Mouse (Mus musculus) embryonic fibroblast, embryonic 13.5 days (primary cell): Measurements from ENCODE around the gene Sh2b3. TPM values are rescaled to one million over a fixed set of nuclear protein-coding genes. Genes with fewer than 3 reads are reported as not detected.
"Not testable (repeated sequence)": the region's sequence is repeated elsewhere in the genome, so short reads cannot be mapped to it uniquely, and the experiment has no call there.

Experiments used
- H3K27ac ChIP-seq: 2 replicates; pipeline ENCODE4 v1.5.1; 2012; ENCODE audit warnings: low read length, control low read depth, inconsistent platforms; ENCODE audit not compliant: insufficient read depth
- H3K4me1 ChIP-seq: 2 replicates; pipeline ENCODE4 v1.6.1; 2011; ENCODE audit warnings: low read length; ENCODE audit not compliant: control insufficient read depth, insufficient read depth
- H3K4me3 ChIP-seq: 2 replicates; pipeline ENCODE4 v1.5.1; 2011; ENCODE audit warnings: mild to moderate bottlenecking, control low read depth, low read length; ENCODE audit not compliant: insufficient read depth
- CTCF ChIP-seq: IDR thresholded peaks from 2 replicates; pipeline ENCODE4 v1.5.1; 2011; ENCODE audit warnings: mild to moderate bottlenecking, control low read depth, low read length, moderate library complexity, borderline replicate concordance; ENCODE audit not compliant: insufficient read depth
- POLR2A ChIP-seq: IDR thresholded peaks from 2 replicates; pipeline ENCODE4 v1.6.1; 2011; ENCODE audit warnings: low read depth, mild to moderate bottlenecking, control low read depth, low read length, moderate library complexity
- polyA plus RNA-seq: library from polyadenylated mRNA; stranded (reverse); fragments of >200 nt; gene quantifications from 2 replicates; pipeline ENCODE4 v1.2.4, GENCODE M21; 2011; ENCODE audit warnings: low read depth; ENCODE audit not compliant: missing spikeins, insufficient read length

Gene Sh2b3
- polyA plus RNA-seq, 1 experiment: 21.1 TPM

DNA sequence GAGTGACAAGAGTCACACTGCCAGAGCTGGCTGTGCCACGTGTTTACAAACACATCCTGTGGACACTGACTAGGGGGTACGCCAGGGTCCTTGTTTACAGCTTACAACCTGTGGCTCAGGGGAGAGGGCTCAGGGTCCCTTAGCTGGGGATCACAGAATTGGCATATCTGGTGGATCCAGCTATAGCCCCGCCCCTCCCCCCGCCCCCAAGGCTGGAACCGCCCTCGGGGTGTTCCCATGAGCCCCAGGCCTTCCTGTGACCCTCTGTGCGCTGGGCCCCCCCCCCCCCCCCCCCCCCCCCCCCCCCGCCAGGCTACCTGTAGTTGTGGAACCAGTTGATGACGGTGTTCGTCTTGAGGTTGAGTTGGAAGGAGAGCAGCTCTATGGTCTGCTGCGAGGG, 26.9 kb upstream of the Sh2b3 start:
- no peak overlapping the region for H3K27ac ChIP-seq
- no peak overlapping the region for H3K4me3 ChIP-seq
- H3K4me1 ChIP-seq: no peaks in the 10 kb centered on the region
- TF ChIP-seq POLR2A: no peak
- TF ChIP-seq CTCF: no peak

DNA sequence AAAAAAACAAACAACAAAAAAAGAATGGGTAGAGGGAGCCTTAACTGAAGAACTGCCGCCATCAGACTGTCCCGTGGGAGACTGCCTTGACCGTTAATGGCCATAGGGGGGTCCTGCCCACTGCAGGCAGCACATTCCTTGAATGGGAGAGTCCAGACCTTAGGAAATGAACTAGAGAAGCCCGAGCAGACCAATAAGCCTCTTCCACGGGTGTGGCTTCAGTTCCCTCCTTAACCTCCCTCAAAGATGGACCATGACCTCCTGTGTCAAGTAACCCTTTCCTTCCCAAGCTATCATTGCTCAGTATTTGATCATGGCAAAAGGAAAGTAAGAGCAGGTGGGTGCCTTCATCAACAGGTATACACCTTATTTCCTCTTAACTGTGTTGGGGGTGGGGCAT, 24.5 kb upstream of the Sh2b3 start:
- Histone ChIP-seq H3K27ac (no peak overlapping the region), H3K4me1 (no peaks in the 10 kb centered on the region), H3K4me3 (no peak overlapping the region)
- TF ChIP-seq CTCF: no peak
- no peak for TF ChIP-seq POLR2A

DNA sequence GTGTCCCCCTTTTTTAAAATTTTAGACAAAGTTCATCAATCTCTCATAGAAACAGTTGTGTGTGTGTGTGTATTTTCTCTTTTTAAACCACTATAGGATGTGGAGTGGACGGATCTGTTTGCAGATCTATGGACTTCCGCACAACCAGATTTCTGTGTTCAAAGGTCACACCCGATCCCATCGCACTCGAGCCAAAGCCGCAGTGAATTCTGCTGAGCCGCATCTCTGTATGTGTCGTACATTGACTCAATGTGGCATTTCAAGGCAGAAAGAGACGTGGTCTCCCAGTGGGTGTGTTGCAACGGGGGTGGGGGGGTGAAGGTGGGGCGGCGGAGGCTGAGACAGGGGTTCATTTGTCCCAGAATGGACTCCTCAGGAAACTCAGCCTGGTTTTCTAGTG, 21.0 kb upstream of the Sh2b3 start:
- TF ChIP-seq CTCF (no peak), POLR2A (no peak)
- H3K27ac ChIP-seq: no peak overlapping the region
- no peaks in the 10 kb centered on the region for H3K4me1 ChIP-seq
- H3K4me3 ChIP-seq: no peak overlapping the region

DNA sequence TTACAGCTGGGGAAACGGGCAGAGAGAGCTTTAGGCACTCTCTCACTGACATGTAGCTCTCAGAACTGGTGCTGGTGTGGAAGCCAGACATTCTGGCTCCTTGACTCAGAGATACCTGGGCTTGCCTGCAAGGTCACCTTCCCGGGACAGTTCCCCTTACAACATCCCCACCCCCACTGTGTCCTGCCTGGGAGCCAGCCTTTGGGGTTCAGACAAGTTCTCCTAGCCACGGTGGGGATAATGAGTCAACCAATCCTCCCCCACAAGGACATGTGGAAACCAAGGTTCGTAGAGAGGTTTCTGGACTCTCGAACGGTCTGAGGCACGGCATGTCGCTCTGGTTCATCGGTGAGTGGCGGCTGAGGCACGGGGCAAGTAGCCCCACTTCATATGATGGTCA, 19.3 kb upstream of the Sh2b3 start:
- no peak for TF ChIP-seq CTCF
- no peak for TF ChIP-seq POLR2A
- Histone ChIP-seq H3K4me3 (no peak overlapping the region), H3K4me1 (no peaks in the 10 kb centered on the region), H3K27ac (no peak overlapping the region)

DNA sequence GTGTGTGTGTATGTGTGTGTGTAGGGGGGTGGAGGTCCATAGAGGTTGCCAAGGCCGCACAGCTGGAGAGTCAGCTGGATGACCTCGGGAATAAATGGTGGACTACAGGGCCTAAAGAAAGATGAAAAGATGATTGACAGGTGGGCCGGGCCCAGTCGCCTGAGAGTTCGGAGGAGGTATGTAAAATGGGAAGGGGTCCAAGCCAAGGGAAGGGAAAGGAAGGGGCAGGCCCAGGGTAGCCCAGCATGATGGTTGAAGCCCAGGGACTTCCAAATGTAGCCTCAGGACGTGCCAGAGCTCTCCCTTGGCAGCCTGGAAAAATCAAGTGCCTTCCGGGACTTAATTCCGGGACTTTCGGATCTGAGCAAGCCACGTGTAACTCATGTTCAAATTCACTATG, 17.3 kb upstream of the Sh2b3 start:
- no peak overlapping the region for H3K4me3 ChIP-seq
- TF ChIP-seq POLR2A (no peak), CTCF (no peak)
- no peak overlapping the region for H3K27ac ChIP-seq

DNA sequence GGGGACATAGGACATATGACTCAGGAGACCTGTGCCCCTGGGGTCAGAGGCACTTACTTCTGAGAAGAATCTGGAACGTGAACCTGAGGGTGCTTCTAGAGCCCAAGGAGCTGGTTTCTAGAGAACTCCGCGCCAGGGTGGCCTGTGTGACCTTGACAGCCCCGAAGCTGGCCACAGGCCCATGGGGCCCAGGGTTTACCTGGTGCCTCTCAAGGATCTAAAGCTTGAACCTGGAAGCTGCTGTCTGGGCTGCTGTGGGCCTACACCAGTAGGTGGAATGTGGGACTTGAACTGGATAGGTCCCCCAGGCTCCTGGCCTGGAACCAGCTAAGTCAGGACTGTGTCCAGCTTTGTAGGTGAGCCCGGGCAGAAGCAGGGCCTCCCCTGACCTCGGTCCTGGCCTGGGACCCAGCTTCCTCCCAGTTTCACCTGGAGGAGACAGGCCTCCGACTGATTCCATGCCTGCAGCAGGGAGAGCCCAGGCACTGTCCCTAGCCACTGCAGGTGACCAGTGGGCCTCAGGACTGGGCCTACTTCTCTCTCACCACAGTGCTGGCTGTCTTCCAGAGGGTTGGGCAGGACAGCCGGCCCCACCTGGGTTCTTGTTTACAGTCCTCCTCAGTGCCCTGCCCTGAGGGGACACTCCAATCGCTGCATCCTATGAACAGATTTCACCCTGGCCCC, 16.1 kb upstream of the Sh2b3 start:
- Histone ChIP-seq H3K4me1 (peaks cover 2% of the 10 kb centered on the region; the same call in 1 of the 2 replicates), H3K4me3 (no peak overlapping the region), H3K27ac (no peak overlapping the region)
- TF ChIP-seq POLR2A (no peak), CTCF (no peak)

More for the DNA sequence above, 17.3 kb upstream of the Sh2b3 start:
- H3K4me1 ChIP-seq: no peaks in the 10 kb centered on the region

DNA sequence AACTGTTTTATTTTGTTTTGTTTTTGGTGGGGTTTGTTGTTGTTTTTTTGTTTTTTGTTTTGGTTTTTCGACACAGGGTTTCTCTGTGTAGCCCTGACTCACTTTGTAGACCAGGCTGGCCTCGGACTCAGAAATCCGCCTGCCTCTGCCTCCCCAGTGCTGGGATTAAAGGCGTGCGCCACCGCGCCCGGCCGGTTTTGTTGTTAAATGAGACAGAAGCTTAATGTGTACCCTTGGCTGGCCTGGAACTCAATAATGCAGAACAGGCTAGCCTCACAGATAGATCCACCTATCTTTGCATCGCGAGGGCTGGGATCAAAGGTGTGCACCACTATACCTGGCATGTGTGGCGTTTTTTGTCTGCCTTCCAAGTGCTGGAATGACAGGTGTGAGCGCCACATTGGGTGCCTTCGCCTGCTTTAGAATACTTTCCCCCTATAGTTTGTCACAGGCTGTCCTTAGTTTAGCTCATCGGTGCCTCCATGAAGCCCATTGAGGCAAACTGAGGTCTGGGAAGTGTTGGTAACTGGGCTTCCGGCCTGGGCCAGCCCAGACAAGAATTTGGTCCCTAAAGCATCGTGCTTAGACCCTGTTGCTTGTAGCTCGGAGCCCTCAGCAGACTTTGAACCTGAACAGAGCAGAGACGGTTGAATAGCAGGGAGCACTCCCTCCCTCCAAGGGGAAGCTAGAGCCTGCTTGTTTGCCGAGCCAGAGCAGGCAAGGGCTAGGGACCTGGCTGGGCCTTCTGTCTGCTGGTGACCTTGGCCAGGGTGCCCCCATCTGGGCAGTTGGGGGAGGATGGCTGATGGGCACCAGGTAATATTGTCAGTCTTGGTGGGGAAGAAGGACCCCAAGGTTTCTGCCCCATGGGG, 12.3 kb upstream of the Sh2b3 start:
- Histone ChIP-seq H3K4me1 (peaks cover 2% of the 10 kb centered on the region; the same call in 1 of the 2 replicates), H3K4me3 (peak overlapping the region; percentile 72), H3K27ac (no peak overlapping the region)
- TF ChIP-seq CTCF (no peak), POLR2A (no peak)

DNA sequence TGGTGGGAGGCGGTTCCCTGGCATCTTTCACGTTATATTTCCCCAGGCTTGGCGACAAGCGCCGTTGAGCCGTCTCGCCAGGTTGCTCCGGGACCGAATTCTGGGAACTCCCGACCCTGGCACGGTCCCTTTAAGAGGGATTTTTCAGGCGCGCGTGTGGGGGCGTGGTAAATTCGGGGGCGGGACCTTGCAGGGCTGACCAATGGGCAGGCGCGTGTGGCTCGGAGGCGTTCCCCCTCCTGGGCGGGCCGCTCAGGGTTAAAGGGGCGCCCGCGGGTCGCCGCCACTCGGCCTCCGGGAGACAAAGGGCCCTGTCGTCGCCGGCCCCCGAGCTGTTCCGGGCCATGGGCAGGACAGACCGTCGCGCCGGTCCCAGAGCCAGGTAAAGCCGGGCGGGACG, 11.3 kb upstream of the Sh2b3 start, which contains the start of gene Pheta1:
Gene Pheta1 (plus strand): TSS at position 242 of the 400 bp plus-strand sequence.
- Histone ChIP-seq H3K27ac (peak within 1 kb of the TSS; percentile 54), H3K4me3 (peak within 1 kb of the TSS; percentile 72), H3K4me1 (peaks cover 2% of the 10 kb centered on the region; the same call in 1 of the 2 replicates)
- TF ChIP-seq POLR2A: peak; percentile 92
- no peak for TF ChIP-seq CTCF

DNA sequence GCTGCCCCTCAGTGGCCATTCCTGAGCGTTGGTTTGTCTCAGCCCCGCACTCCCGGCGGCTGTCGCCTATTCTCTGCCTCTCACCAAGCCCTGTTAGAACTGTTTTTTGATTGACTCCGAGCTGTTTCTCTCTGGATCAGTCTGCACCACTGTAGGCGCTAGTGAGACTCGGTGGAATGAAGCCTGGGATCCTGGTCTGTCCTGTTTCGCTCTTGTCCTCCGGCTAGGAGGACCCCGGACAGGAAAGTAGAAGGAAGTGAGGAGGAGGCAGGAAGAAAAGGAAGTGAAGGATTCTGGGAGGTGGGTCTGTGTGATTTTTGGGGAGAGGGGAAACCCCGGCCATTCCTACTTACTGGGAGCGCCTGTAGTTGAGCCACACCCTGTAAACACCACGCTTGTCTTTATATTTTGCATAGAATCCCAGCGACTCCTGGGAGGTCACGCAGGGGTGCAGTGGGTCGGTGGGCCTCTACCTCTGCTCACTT, 10.6 kb upstream of the Sh2b3 start:
- Histone ChIP-seq H3K4me3 (peak overlapping the region; percentile 48), H3K27ac (peak overlapping the region; percentile 54), H3K4me1 (peaks cover 6% of the 10 kb centered on the region)
- TF ChIP-seq POLR2A (peak; percentile 85), CTCF (no peak)

DNA sequence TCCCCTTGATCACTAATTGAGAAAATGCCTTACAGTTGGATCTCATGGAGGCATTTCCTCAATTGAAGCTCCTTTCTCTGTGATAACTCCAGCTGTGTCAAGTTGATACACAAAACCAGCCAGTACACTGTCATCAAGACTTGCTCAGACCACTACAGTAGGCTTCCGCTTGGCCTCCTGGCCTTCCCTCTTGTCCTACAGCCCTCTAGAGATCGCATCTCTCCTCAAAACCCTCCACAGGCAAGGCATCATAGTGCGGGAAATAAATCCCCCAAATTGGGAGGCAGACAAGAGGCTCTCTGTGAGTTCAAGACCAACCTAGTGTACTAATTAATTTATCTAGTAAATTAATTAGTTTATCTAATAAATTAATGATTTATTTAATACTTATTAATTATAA, 9.8 kb upstream of the Sh2b3 start:
- not testable (repeated sequence) for H3K27ac ChIP-seq

More for the DNA sequence above, 9.8 kb upstream of the Sh2b3 start:
- H3K4me1 ChIP-seq, H3K4me3 ChIP-seq: not testable (repeated sequence)
